Mouse (Mus musculus): ENCODE measurements around the gene Pimreg. TPM values are rescaled to one million over a fixed set of nuclear protein-coding genes. Genes with fewer than 3 reads are reported as not detected.

Pimreg gene
- polyA plus RNA-seq, 1 experiment from 2014 or later = 156 TPM

DNA sequence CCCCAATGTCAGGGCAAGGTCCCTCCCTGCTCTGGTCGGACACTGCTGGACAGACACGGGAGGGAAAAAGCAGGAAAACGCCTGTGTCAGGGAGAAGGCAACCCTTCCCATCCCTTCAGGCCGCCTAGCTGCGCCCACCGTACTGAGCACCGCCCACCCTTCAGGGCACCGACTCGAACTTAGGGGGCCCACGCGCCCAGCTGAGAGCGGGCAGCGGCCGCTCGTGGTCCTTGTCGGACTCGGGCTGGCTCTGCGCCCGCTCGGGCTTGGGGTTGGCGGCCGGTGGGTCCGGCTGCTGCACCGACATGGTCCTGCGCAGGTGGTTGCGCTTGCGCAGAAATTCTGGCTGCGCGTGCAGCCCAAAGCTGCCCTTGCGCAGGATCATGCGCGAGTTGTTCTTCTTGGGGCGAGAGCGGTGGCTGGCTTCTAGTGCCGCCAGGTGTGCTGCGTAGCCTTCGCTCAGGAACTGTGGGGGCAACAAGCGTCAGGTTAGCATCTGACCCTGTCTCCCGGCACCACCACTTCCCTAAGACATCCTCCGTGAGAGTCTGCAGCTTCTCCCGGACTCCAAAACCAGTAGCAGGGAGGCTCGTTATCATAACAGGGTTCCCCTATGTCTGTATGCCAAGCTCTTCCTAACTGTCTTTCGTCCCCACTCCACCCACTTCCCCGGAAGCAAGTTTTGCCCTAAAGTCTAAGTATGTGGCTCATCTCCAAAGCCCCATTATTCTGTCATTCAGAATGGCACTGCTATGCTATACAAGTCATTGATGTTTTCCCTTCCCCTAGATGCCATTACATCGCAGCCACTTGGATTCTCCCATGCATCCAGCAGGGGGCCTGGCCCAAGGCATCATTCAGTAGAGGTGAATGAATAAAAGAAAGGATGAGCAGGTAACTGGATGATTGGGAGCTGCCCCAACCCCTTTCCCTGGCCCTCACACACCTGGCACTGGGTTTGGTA, 9.3 kb downstream of the Pimreg start:
- peaks cover 16% of the 10 kb centered on the region; the same call in 1 of the 2 replicates for H3K27me3 ChIP-seq
- H3K36me3 ChIP-seq = peaks cover 17% of the 10 kb centered on the region
- 3% methylated on average over 45 of the region's 45 CpGs for WGBS
- H3K4me3 ChIP-seq = peak overlapping the region; percentile 39
- peak overlapping the region; percentile 28 for H3K9ac ChIP-seq
- ATAC-seq (ENCODE audit: borderline replicate concordance, extremely low read depth, low FRiP score, low TSS enrichment) = peak; percentile 12; the same call in 1 of the 2 replicates
- H3K4me2 ChIP-seq = peak overlapping the region; percentile 74
- H3K9me3 ChIP-seq = no peaks in the 10 kb centered on the region
- no peak overlapping the region for H3K27ac ChIP-seq
- peaks cover 21% of the 10 kb centered on the region for H3K4me1 ChIP-seq

- H3K27me3 ChIP-seq = peaks cover 16% of the 10 kb centered on the region; the same call in 1 of the 2 replicates
- peaks cover 21% of the 10 kb centered on the region for H3K4me1 ChIP-seq
- no peak overlapping the region for H3K27ac ChIP-seq
- 61% methylated on average over 3 of the region's 3 CpGs for WGBS
- no peak overlapping the region for H3K4me3 ChIP-seq
- no peaks in the 10 kb centered on the region for H3K9me3 ChIP-seq
- ATAC-seq (ENCODE audit: borderline replicate concordance, extremely low read depth, low FRiP score, low TSS enrichment) = no peak
- H3K36me3 ChIP-seq = peaks cover 7% of the 10 kb centered on the region; the same call in 1 of the 2 replicates
- H3K4me2 ChIP-seq = no peak overlapping the region
- H3K9ac ChIP-seq = no peak overlapping the region
Observed at GRCm38 (mm10) chr11:72052221-72052620, 10.4 kb downstream of the Pimreg start.

- H3K27me3 ChIP-seq = peaks cover 16% of the 10 kb centered on the region; the same call in 1 of the 2 replicates
- WGBS = 11% methylated on average over 5 of the region's 5 CpGs
- H3K4me3 ChIP-seq = no peak overlapping the region
- ATAC-seq (ENCODE audit: borderline replicate concordance, extremely low read depth, low FRiP score, low TSS enrichment) = no peak
- peaks cover 21% of the 10 kb centered on the region for H3K4me1 ChIP-seq
- no peaks in the 10 kb centered on the region for H3K9me3 ChIP-seq
- H3K4me2 ChIP-seq = no peak overlapping the region
- H3K9ac ChIP-seq = no peak overlapping the region
- H3K36me3 ChIP-seq = 0 out of 2 replicates have a peak, but pooled peaks cover 3% of the 10 kb centered on the region
- H3K27ac ChIP-seq = no peak overlapping the region
Observed at GRCm38 (mm10) chr11:72052636-72053035, 10.8 kb downstream of the Pimreg start.

DNA sequence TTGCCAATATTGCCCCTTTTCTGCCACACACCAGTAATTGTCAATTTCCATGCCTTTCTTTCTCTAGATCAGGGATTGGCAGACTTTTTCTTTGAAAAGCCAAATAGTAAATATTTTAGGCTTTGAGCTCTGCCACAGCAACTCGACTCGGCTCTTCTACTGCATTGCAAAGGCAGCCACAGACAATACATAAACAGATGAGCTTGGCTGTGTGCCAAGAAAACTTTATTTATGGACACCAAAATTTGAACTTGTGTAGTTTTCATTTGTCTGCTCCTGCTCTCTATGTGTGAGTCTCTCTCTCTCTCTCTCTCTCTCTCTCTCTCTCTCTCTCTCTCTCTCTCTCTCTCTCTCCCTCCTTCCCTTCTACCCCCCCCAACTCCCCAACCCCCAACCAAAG, 13.3 kb downstream of the Pimreg start:
- Histone ChIP-seq H3K27ac (no peak overlapping the region), H3K36me3 (no peaks in the 10 kb centered on the region), H3K4me2 (no peak overlapping the region), H3K4me1 (peaks cover 17% of the 10 kb centered on the region), H3K27me3 (peaks cover 16% of the 10 kb centered on the region; the same call in 1 of the 2 replicates), H3K4me3 (no peak overlapping the region), H3K9ac (no peak overlapping the region), H3K9me3 (no peaks in the 10 kb centered on the region)
- WGBS = 13% methylated on average over 2 of the region's 2 CpGs
- ATAC-seq (ENCODE audit: borderline replicate concordance, extremely low read depth, low FRiP score, low TSS enrichment) = no peak

- H3K9me3 ChIP-seq = no peaks in the 10 kb centered on the region
- H3K4me3 ChIP-seq = no peak overlapping the region
- H3K36me3 ChIP-seq = no peaks in the 10 kb centered on the region
- H3K27ac ChIP-seq = no peak overlapping the region
- no peak for ATAC-seq (ENCODE audit: borderline replicate concordance, extremely low read depth, low FRiP score, low TSS enrichment)
- H3K27me3 ChIP-seq = no peaks in the 10 kb centered on the region
- 57% methylated on average over 3 of the region's 3 CpGs for WGBS
- no peak overlapping the region for H3K9ac ChIP-seq
- peaks cover 5% of the 10 kb centered on the region; the same call in 1 of the 2 replicates for H3K4me1 ChIP-seq
- no peak overlapping the region for H3K4me2 ChIP-seq
Observed at GRCm38 (mm10) chr11:72057166-72057565, 15.3 kb downstream of the Pimreg start.

GRCm38 (mm10) chr11:72060416-72060815, 18.6 kb downstream of the Pimreg start:
- Histone ChIP-seq H3K9me3 (0 out of 2 replicates have a peak, but pooled peaks cover 5% of the 10 kb centered on the region), H3K9ac (no peak overlapping the region), H3K4me1 (no peaks in the 10 kb centered on the region), H3K4me3 (no peak overlapping the region), H3K27ac (no peak overlapping the region), H3K27me3 (no peaks in the 10 kb centered on the region), H3K36me3 (no peaks in the 10 kb centered on the region), H3K4me2 (no peak overlapping the region)
- no peak for ATAC-seq (ENCODE audit: borderline replicate concordance, extremely low read depth, low FRiP score, low TSS enrichment)
- WGBS = 64% methylated on average over 9 of the region's 9 CpGs

- Histone ChIP-seq H3K36me3 (no peaks in the 10 kb centered on the region), H3K9ac (no peak overlapping the region), H3K9me3 (0 out of 2 replicates have a peak, but pooled peaks cover 5% of the 10 kb centered on the region), H3K4me3 (no peak overlapping the region), H3K27me3 (no peaks in the 10 kb centered on the region), H3K27ac (no peak overlapping the region), H3K4me2 (no peak overlapping the region), H3K4me1 (no peaks in the 10 kb centered on the region)
- 63% methylated on average over 13 of the region's 13 CpGs for WGBS
- ATAC-seq (ENCODE audit: borderline replicate concordance, extremely low read depth, low FRiP score, low TSS enrichment) = no peak
Observed at GRCm38 (mm10) chr11:72061093-72061620, 19.3 kb downstream of the Pimreg start.

DNA sequence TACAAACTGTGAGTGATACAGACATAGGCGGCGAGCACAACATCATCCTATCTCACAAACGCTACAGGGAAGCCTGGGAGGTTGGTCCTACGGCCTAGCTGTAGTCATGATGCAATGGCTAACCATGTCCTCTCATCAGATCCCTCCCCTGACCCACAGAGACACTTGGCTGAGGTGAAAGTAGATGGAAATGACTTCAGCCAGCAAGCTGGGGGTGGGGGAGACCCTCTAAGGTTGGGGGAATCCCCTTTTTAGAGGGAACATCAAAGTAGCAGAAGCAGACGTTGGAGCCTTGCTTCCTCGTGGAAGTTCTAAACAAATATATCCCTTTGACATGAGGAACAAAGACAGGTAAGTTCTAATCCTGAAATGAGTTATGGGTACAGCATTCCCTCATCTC, 22.6 kb downstream of the Pimreg start:
- Histone ChIP-seq H3K4me1 (no peaks in the 10 kb centered on the region), H3K27me3 (no peaks in the 10 kb centered on the region), H3K4me2 (no peak overlapping the region), H3K9me3 (0 out of 2 replicates have a peak, but pooled peaks cover 5% of the 10 kb centered on the region), H3K4me3 (no peak overlapping the region), H3K9ac (no peak overlapping the region), H3K36me3 (no peaks in the 10 kb centered on the region), H3K27ac (no peak overlapping the region)
- 73% methylated on average over 6 of the region's 6 CpGs for WGBS
- no peak for ATAC-seq (ENCODE audit: borderline replicate concordance, extremely low read depth, low FRiP score, low TSS enrichment)

DNA sequence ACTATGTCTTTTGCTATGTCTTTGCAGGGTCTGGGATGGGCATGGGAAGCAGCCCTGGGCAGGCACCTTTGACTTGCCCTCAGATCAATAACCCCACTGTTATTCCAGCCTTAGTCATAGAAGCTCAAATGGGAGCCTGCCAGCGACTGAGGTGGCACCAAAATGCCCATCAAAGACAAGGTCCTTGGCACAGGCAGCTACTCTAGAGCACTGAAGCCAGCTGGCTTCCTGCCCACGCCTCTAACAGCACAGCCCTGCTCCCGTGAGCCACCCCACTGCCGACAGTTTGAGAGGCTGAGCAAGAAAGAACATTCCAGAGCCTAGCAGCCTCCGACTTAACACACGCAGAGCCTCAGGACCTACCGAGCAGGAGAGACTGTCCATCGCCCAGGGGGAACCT, 23.3 kb downstream of the Pimreg start:
- Histone ChIP-seq H3K9me3 (0 out of 2 replicates have a peak, but pooled peaks cover 5% of the 10 kb centered on the region), H3K9ac (no peak overlapping the region), H3K27ac (no peak overlapping the region), H3K36me3 (no peaks in the 10 kb centered on the region), H3K4me1 (no peaks in the 10 kb centered on the region), H3K4me2 (no peak overlapping the region), H3K4me3 (no peak overlapping the region), H3K27me3 (no peaks in the 10 kb centered on the region)
- no peak for ATAC-seq (ENCODE audit: borderline replicate concordance, extremely low read depth, low FRiP score, low TSS enrichment)
- WGBS = 72% methylated on average over 8 of the region's 8 CpGs

DNA sequence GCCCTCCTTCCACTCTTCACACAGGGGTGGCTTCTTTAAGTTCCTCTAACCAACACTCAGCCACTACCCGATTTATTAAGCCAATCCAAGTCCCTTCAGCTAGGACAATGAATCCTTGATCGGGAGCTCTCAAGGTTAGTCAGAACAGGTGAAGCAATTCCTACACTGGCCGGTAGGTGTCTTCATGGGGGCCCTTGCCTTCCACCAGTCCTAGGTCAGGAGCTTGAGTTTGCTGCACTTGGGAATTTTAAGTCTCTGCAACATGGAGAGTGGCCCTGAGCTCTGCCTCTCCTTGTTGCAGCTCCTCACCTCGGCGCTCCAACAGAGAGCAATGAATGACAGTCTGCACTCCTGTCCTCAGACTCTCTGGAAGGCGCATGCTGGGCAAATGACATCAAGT, 24.5 kb downstream of the Pimreg start:
- 34% methylated on average over 6 of the region's 6 CpGs for WGBS
- no peaks in the 10 kb centered on the region for H3K27me3 ChIP-seq
- H3K9me3 ChIP-seq = 0 out of 2 replicates have a peak, but pooled peaks cover 5% of the 10 kb centered on the region
- ATAC-seq (ENCODE audit: borderline replicate concordance, extremely low read depth, low FRiP score, low TSS enrichment) = no peak
- no peaks in the 10 kb centered on the region for H3K4me1 ChIP-seq
- no peak overlapping the region for H3K27ac ChIP-seq
- H3K36me3 ChIP-seq = no peaks in the 10 kb centered on the region
- H3K9ac ChIP-seq = no peak overlapping the region
- H3K4me3 ChIP-seq = no peak overlapping the region
- no peak overlapping the region for H3K4me2 ChIP-seq

DNA sequence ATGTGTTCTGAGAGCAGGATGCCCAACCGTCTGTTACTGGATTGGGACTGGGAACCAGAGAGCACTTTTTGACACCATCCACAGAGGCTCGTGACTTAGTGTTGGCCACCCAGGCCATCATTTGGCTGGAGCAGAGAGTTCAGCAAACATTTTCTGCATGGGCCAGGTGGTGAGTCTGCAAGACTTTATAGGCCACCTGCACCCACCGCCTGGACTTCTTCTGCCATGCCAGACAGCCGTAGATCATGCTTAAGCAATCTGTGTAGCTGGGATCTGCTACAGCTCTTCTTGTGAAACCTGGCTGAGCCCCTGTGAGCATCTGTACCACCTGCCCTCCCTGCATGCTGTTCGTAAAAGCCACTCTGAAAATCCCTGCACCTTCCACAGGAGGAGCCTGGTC, 25.5 kb downstream of the Pimreg start:
- Histone ChIP-seq H3K36me3 (no peaks in the 10 kb centered on the region), H3K4me2 (no peak overlapping the region), H3K4me1 (no peaks in the 10 kb centered on the region), H3K9me3 (0 out of 2 replicates have a peak, but pooled peaks cover 5% of the 10 kb centered on the region), H3K27me3 (no peaks in the 10 kb centered on the region), H3K9ac (no peak overlapping the region), H3K27ac (no peak overlapping the region), H3K4me3 (no peak overlapping the region)
- ATAC-seq (ENCODE audit: borderline replicate concordance, extremely low read depth, low FRiP score, low TSS enrichment) = no peak
- WGBS = 64% methylated on average over 5 of the region's 5 CpGs

DNA sequence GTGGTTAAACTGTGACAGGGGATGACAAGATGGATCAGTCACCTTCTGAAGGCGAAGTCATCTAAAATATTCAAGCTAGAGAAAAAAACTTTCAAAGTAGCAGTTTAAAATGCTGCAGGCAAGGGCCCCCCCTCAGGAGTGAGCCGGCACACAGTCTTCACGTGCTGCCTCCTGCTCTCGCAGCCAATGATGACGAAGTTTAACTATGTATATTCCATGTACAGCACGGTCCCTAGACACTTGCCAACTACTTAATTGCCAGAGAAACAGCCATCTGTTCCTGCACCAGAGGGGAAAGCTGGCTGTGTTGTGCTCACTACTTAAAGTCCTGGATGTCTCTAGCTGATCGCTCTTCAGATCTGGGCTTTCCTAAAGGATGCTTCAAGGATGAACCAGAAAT, 26.2 kb downstream of the Pimreg start:
- Histone ChIP-seq H3K9me3 (0 out of 2 replicates have a peak, but pooled peaks cover 5% of the 10 kb centered on the region), H3K27ac (no peak overlapping the region), H3K4me1 (no peaks in the 10 kb centered on the region), H3K4me3 (no peak overlapping the region), H3K36me3 (no peaks in the 10 kb centered on the region), H3K9ac (no peak overlapping the region), H3K4me2 (no peak overlapping the region), H3K27me3 (no peaks in the 10 kb centered on the region)
- 62% methylated on average over 7 of the region's 7 CpGs for whole genome bisulfite sequencing
- no peak for ATAC-seq (ENCODE audit: borderline replicate concordance, extremely low read depth, low FRiP score, low TSS enrichment)
